Mouse (Mus musculus): ENCODE data around the gene Cisd3. TPM values are rescaled to one million over a fixed set of nuclear protein-coding genes. Genes with fewer than 3 reads are reported as not detected.

Gene Cisd3
- polyA plus RNA-seq, 1 experiment, result 318 TPM

GRCm38 (mm10) chr11:97662207-97662892, 23.3 kb upstream of the Cisd3 start:
- WGBS, result 2% methylated on average over 21 of the region's 21 CpGs
- peak; percentile 59 for DNase-seq (ENCODE audit: low read depth, low spot score)

GRCm38 (mm10) chr11:97662893-97663527, 22.6 kb upstream of the Cisd3 start, which contains the start of gene Mllt6:
Gene Mllt6, plus strand, starts transcription at chr11:97663414.
- DNase-seq (ENCODE audit: low read depth, low spot score), result peak; percentile 48
- WGBS, result 1% methylated on average over 41 of the region's 76 CpGs

GRCm38 (mm10) chr11:97663528-97664338, 21.9 kb upstream of the Cisd3 start:
- under 1% methylated on average over 42 of the region's 57 CpGs for WGBS
- DNase-seq (ENCODE audit: low read depth, low spot score), result no peak

GRCm38 (mm10) chr11:97664339-97664665, 21.3 kb upstream of the Cisd3 start:
- no peak for DNase-seq (ENCODE audit: low read depth, low spot score)
- WGBS, result 2% methylated on average over 7 of the region's 8 CpGs

GRCm38 (mm10) chr11:97664771-97665240, 20.8 kb upstream of the Cisd3 start:
- DNase-seq (ENCODE audit: low read depth, low spot score), result no peak
- WGBS, result 42% methylated on average over 6 of the region's 6 CpGs

GRCm38 (mm10) chr11:97665431-97665830, 20.2 kb upstream of the Cisd3 start:
- DNase-seq (ENCODE audit: low read depth, low spot score), result no peak
- WGBS, result 93% methylated on average over 13 of the region's 13 CpGs

GRCm38 (mm10) chr11:97666221-97666620, 19.4 kb upstream of the Cisd3 start:
- DNase-seq (ENCODE audit: low read depth, low spot score), result no peak
- WGBS, result 94% methylated on average over 7 of the region's 7 CpGs

- WGBS, result 92% methylated on average over 15 of the region's 15 CpGs
- no peak for DNase-seq (ENCODE audit: low read depth, low spot score)
Observed at GRCm38 (mm10) chr11:97666794-97667193, 18.8 kb upstream of the Cisd3 start.

- 93% methylated on average over 7 of the region's 7 CpGs for WGBS
- DNase-seq (ENCODE audit: low read depth, low spot score), result no peak
Observed at GRCm38 (mm10) chr11:97668160-97668559, 17.5 kb upstream of the Cisd3 start.

- 71% methylated on average over 15 of the region's 15 CpGs for WGBS
- no peak for DNase-seq (ENCODE audit: low read depth, low spot score)
Observed at GRCm38 (mm10) chr11:97669268-97669667, 16.4 kb upstream of the Cisd3 start.

- 53% methylated on average over 6 of the region's 6 CpGs for WGBS
- no peak for DNase-seq (ENCODE audit: low read depth, low spot score)
Observed at GRCm38 (mm10) chr11:97669829-97670228, 15.8 kb upstream of the Cisd3 start.

- DNase-seq (ENCODE audit: low read depth, low spot score), result no peak
- WGBS, result 77% methylated on average over 13 of the region's 13 CpGs
Observed at GRCm38 (mm10) chr11:97670234-97671176, 15.1 kb upstream of the Cisd3 start.

GRCm38 (mm10) chr11:97671177-97671527, 14.5 kb upstream of the Cisd3 start:
- DNase-seq (ENCODE audit: low read depth, low spot score), result no peak
- 60% methylated on average over 2 of the region's 2 CpGs for WGBS

GRCm38 (mm10) chr11:97673148-97673547, 12.5 kb upstream of the Cisd3 start:
- WGBS, result 89% methylated on average over 11 of the region's 11 CpGs
- DNase-seq (ENCODE audit: low read depth, low spot score), result no peak

- 92% methylated on average over 15 of the region's 15 CpGs for WGBS
- DNase-seq (ENCODE audit: low read depth, low spot score), result no peak
Observed at GRCm38 (mm10) chr11:97676050-97676754, 9.4 kb upstream of the Cisd3 start.

GRCm38 (mm10) chr11:97677381-97677780, 8.2 kb upstream of the Cisd3 start:
- 42% methylated on average over 15 of the region's 15 CpGs for WGBS
- DNase-seq (ENCODE audit: low read depth, low spot score), result no peak

- 83% methylated on average over 8 of the region's 8 CpGs for WGBS
- no peak for DNase-seq (ENCODE audit: low read depth, low spot score)
Observed at GRCm38 (mm10) chr11:97677842-97678241, 7.8 kb upstream of the Cisd3 start.

GRCm38 (mm10) chr11:97678301-97678700, 7.3 kb upstream of the Cisd3 start:
- no peak for DNase-seq (ENCODE audit: low read depth, low spot score)
- WGBS, result 90% methylated on average over 15 of the region's 15 CpGs

- no peak for DNase-seq (ENCODE audit: low read depth, low spot score)
- WGBS, result 73% methylated on average over 12 of the region's 12 CpGs
Observed at GRCm38 (mm10) chr11:97680430-97680829, 5.2 kb upstream of the Cisd3 start.

Measured in large intestine, adult 2 months (tissue).